Mouse (Mus musculus) hindbrain, embryonic 13.5 days (tissue): ENCODE data around the gene Pak4. TPM values are rescaled to one million over a fixed set of nuclear protein-coding genes. Genes with fewer than 3 reads are reported as not detected.
"Not testable (repeated sequence)": the region's sequence is repeated elsewhere in the genome, so short reads cannot be mapped to it uniquely, and the experiment has no call there.

Experiments used
- ATAC-seq: fragments of 200-750 bp; cut with Nextera tagmentation; 2 replicates; pipeline ENCODE4 v1.8.0; 2017; ENCODE audit warnings: moderate TSS enrichment; ENCODE audit not compliant: low FRiP score
- H3K27ac ChIP-seq: fragments of 300-500 bp; sonication (generic); 2 replicates; pipeline ENCODE4 v1.5.1; 2015; ENCODE audit warnings: inconsistent platforms, mild to moderate bottlenecking, moderate library complexity
- H3K27me3 ChIP-seq: fragments of 300-500 bp; sonication (generic); 2 replicates; pipeline ENCODE4 v1.6.1; 2015; ENCODE audit warnings: mild to moderate bottlenecking, inconsistent platforms
- H3K36me3 ChIP-seq: fragments of 300-500 bp; sonication (generic); 2 replicates; pipeline ENCODE4 v1.6.1; 2015; ENCODE audit warnings: mild to moderate bottlenecking, inconsistent platforms
- H3K4me1 ChIP-seq: fragments of 300-500 bp; sonication (generic); replicated peaks from 2 replicates; pipeline ENCODE4 v1.6.1; 2015; ENCODE audit warnings: inconsistent platforms
- H3K4me2 ChIP-seq: fragments of 300-500 bp; sonication (generic); 2 replicates; pipeline ENCODE4 v1.6.1; 2015; ENCODE audit warnings: inconsistent platforms, mild to moderate bottlenecking, moderate library complexity
- H3K4me3 ChIP-seq: fragments of 300-500 bp; sonication (generic); 2 replicates; pipeline ENCODE4 v1.5.1; 2015; ENCODE audit warnings: mild to moderate bottlenecking, inconsistent platforms
- H3K9ac ChIP-seq: fragments of 300-500 bp; sonication (generic); 2 replicates; pipeline ENCODE4 v1.6.1; 2015; ENCODE audit warnings: mild to moderate bottlenecking, inconsistent platforms
- H3K9me3 ChIP-seq: fragments of 300-500 bp; sonication (generic); 2 replicates; pipeline ENCODE4 v1.6.1; 2016; ENCODE audit warnings: inconsistent platforms
- WGBS: fragments of 180-500 bp; shearing (Covaris S2); methylation state at CpG from one replicate; pipeline ENCODE4 v1.1.7; 2015; 5-methylcytosine and 5-hydroxymethylcytosine counted together
- polyA plus RNA-seq: library from polyadenylated mRNA; unstranded; fragments of >200 nt; fragmentation: Nextera tagmentation; extraction: Ambion mirVana; gene quantifications from 2 replicates; pipeline ENCODE4 v1.2.1, GENCODE M21; 2015

Gene Pak4
- 21.5 and 22.1 TPM in 2 replicates for polyA plus RNA-seq

- Histone ChIP-seq H3K4me2 (peak within 1 kb of the TSS; percentile 76), H3K36me3 (no peaks in the 10 kb centered on the region), H3K27me3 (no peaks in the 10 kb centered on the region), H3K27ac (peak within 1 kb of the TSS; percentile 89), H3K4me3 (peak within 1 kb of the TSS; percentile 61), H3K9ac (peak within 1 kb of the TSS; percentile 75), H3K9me3 (no peaks in the 10 kb centered on the region), H3K4me1 (peaks cover 56% of the 10 kb centered on the region)
- ATAC-seq = peak; percentile 91
- under 1% methylated on average over 66 of the region's 66 CpGs for WGBS
Measured at GRCm38 (mm10) chr7:28597642-28598446, at the start of gene Pak4, which contains the start of gene Samd4b. TSS of gene Pak4 (minus strand) at chr7:28598185. TSS of gene Samd4b (minus strand) at chr7:28598144.

DNA sequence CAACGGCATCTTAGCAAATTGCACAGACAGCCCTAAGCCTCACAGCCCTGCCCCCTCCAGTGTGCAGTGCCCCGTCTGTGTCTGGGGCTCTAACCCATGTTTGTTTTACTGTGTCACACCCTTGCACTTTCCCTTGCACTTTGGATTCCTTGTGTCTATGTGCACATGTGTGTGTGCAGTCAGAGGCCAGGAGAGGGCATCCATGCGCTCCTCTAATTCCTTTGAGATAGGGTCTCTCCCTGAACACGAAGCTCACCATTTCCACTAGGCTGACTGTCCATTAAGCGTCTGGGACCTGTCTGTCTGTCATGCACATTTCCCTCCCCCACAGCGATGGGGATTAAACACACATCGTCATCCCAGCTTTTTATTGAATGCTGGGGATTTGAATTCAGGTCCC, 49.0 kb upstream of the Pak4 start:
- Histone ChIP-seq H3K9me3 (0 out of 2 replicates have a peak, but pooled peaks cover 3% of the 10 kb centered on the region), H3K4me2 (no peak overlapping the region), H3K4me3 (no peak overlapping the region), H3K27me3 (no peaks in the 10 kb centered on the region), H3K4me1 (no peaks in the 10 kb centered on the region), H3K9ac (no peak overlapping the region), H3K27ac (no peak overlapping the region), H3K36me3 (no peaks in the 10 kb centered on the region)
- no peak for ATAC-seq
- WGBS = 59% methylated on average over 7 of the region's 7 CpGs

- no peak for ATAC-seq
- no peak overlapping the region for H3K9ac ChIP-seq
- H3K27me3 ChIP-seq = no peaks in the 10 kb centered on the region
- H3K9me3 ChIP-seq = 0 out of 2 replicates have a peak, but pooled peaks cover 3% of the 10 kb centered on the region
- no peak overlapping the region for H3K27ac ChIP-seq
- no peaks in the 10 kb centered on the region for H3K4me1 ChIP-seq
- H3K4me2 ChIP-seq = no peak overlapping the region
- H3K4me3 ChIP-seq = no peak overlapping the region
- H3K36me3 ChIP-seq = no peaks in the 10 kb centered on the region
- 95% methylated on average over 2 of the region's 2 CpGs for WGBS
Measured at GRCm38 (mm10) chr7:28645947-28646475, 48.0 kb upstream of the Pak4 start.

DNA sequence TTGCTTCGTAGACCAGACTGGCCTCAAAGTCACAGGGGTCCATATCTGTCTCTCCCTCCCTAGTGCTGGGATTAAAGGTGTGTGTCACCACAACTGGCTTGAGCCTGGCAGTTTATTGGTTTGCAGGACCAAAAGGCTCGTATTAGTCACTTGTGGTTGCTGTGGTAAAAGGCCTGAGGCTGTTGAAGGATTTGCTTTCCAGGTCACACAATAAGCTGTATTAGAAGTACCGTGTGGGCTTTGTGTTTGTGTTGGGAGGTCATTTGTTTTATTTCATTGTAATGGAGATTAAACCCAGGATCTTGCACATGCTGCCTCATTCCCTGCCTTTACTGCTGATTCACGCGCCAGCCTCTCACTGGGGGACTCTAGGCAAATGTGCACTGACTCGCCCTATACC, 47.4 kb upstream of the Pak4 start:
- Histone ChIP-seq H3K36me3 (no peaks in the 10 kb centered on the region), H3K27ac (no peak overlapping the region), H3K4me1 (no peaks in the 10 kb centered on the region), H3K27me3 (no peaks in the 10 kb centered on the region), H3K9ac (no peak overlapping the region), H3K9me3 (0 out of 2 replicates have a peak, but pooled peaks cover 3% of the 10 kb centered on the region), H3K4me3 (no peak overlapping the region), H3K4me2 (no peak overlapping the region)
- no peak for ATAC-seq
- WGBS = 41% methylated on average over 6 of the region's 6 CpGs

DNA sequence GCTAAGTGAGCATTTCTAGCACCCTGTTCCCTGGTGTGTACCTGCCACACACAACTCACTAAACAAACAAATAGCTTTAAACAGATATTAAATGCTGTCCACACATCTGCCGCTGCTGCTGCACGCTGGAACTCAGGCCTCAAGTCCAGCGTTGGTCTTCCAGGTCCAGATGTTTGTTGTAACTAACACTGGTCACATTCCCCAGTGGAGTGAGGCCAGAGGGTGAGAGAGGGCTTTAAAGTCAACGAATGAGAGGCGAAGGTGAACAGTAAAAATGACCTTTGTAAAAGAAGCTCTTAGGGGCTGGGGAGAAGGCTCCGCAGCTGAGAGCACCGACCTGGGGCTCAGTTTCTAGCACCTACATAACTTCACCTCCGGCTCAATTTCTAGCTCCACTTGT, 43.6 kb upstream of the Pak4 start:
- WGBS = 86% methylated on average over 8 of the region's 8 CpGs
- H3K36me3 ChIP-seq = no peaks in the 10 kb centered on the region
- no peak for ATAC-seq
- no peak overlapping the region for H3K27ac ChIP-seq
- no peak overlapping the region for H3K4me3 ChIP-seq
- H3K4me2 ChIP-seq = no peak overlapping the region
- no peaks in the 10 kb centered on the region for H3K4me1 ChIP-seq
- no peaks in the 10 kb centered on the region for H3K27me3 ChIP-seq
- H3K9me3 ChIP-seq = no peaks in the 10 kb centered on the region
- no peak overlapping the region for H3K9ac ChIP-seq

DNA sequence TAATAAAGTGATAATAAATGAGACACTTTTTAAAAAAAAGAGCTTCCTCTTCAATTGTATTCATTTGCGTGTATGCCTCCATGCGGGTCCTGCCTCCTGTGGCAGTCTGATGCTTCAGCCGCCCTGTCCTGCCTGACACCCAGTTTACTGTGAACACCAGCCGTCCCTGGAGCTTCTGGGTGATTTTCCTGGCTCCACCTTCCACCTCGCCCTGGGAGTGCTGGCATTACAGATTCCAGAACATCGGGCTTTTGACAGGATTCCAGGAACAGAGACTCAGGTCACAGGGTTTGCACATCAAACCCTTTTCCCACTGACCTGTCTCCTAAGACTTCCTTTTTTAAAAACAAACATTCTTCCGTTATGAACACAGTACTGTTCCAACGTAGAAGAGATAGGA, 39.5 kb upstream of the Pak4 start:
- Histone ChIP-seq H3K4me2 (no peak overlapping the region), H3K4me3 (no peak overlapping the region), H3K9me3 (no peaks in the 10 kb centered on the region), H3K27ac (no peak overlapping the region), H3K36me3 (no peaks in the 10 kb centered on the region), H3K4me1 (no peaks in the 10 kb centered on the region), H3K9ac (no peak overlapping the region), H3K27me3 (peaks cover 5% of the 10 kb centered on the region; the same call in 1 of the 2 replicates)
- WGBS = 24% methylated on average over 8 of the region's 8 CpGs
- no peak for ATAC-seq

DNA sequence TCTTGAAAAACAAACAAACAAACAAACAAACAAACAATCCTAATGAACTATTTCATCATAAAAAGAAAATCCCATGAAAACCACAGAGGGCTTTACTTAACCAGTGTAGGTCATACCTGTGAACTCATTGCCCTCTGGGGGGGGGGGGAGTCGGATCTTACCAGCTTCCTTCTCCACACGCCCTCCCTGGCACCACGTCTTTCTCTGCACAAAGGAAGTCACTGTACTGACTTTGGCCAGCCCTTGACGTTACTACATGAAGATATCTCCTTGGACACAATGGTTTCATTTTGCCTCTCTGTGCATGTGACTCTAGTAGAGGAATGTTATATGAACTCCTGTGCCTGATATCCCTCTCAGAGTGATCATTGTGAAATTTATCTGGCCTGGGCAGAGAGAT, 36.1 kb upstream of the Pak4 start:
- Histone ChIP-seq H3K4me2 (no peak overlapping the region), H3K27me3 (peaks cover 36% of the 10 kb centered on the region), H3K4me1 (peaks cover 18% of the 10 kb centered on the region), H3K9ac (no peak overlapping the region), H3K27ac (no peak overlapping the region), H3K36me3 (no peaks in the 10 kb centered on the region), H3K9me3 (no peaks in the 10 kb centered on the region), H3K4me3 (no peak overlapping the region)
- 84% methylated on average over 4 of the region's 4 CpGs for WGBS
- ATAC-seq = no peak

GRCm38 (mm10) chr7:28631073-28631472, 33.1 kb upstream of the Pak4 start, which contains the start of gene Acp7:
TSS of gene Acp7 (minus strand) at chr7:28631332.
- WGBS = 33% methylated on average over 10 of the region's 10 CpGs

DNA sequence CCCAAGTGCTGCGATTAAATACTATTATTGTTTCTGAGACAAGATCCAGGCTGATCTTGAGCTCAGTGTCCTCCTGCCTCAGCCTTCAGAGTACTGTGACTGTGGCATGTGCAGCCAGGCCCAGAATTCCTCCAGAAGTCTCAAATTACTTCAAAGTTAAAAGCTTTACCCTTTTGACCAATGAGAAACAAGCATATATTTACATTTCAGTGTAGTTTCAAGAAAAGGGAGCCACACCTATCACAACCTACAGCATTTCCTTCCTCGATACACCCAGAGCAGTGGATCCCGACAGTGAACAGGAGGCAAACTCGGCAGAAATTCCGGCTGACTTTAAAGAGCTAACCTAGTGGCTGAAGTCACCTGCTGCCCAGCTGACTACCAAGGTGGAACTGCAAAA, 26.8 kb upstream of the Pak4 start:
- Histone ChIP-seq H3K27ac (no peak overlapping the region), H3K4me3 (no peak overlapping the region), H3K4me2 (no peak overlapping the region), H3K36me3 (no peaks in the 10 kb centered on the region), H3K27me3 (peaks cover 18% of the 10 kb centered on the region), H3K9me3 (no peaks in the 10 kb centered on the region), H3K4me1 (peaks cover 5% of the 10 kb centered on the region), H3K9ac (no peak overlapping the region)
- WGBS = 89% methylated on average over 5 of the region's 5 CpGs
- no peak for ATAC-seq

More at GRCm38 (mm10) chr7:28631073-28631472, 33.1 kb upstream of the Pak4 start, which contains the start of gene Acp7:
- H3K9ac ChIP-seq = peak within 1 kb of the TSS; percentile 60
- peaks cover 48% of the 10 kb centered on the region for H3K27me3 ChIP-seq
- no peak for ATAC-seq
- no peaks in the 10 kb centered on the region for H3K36me3 ChIP-seq
- peak within 1 kb of the TSS; percentile 55 for H3K4me2 ChIP-seq
- H3K4me3 ChIP-seq = peak within 1 kb of the TSS; percentile 35
- no peak within 1 kb of the TSS for H3K27ac ChIP-seq
- H3K4me1 ChIP-seq = peaks cover 18% of the 10 kb centered on the region
- no peaks in the 10 kb centered on the region for H3K9me3 ChIP-seq

DNA sequence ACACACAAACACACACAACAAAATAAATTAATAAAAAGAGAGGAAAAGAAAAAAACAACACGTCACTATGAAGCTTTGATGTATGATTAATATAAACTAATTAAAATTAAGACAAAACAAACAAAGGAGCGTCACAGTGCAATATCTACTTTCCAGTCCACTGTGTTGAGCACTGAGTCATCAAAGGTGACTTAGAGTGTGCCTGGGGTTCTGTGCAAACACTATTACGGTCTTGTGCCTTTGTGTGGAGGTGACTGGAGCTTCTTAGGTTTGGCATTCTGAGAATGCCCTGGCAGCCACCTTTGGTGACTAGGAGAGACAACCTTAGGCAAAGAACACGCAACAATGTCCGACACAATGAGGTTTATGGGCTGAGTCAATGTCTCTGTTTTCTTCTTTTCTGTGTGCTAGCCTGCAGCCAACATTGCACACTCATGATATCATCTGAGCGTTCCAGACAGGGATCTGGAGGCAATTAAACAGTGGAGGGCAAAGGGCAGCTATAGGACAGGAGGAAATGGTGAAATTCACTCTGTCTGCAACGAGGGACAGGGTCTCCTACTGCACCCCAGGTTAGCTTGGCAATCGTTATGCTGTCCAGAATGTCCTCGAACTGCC, 21.2 kb upstream of the Pak4 start:
- 85% methylated on average over 9 of the region's 9 CpGs for WGBS
- H3K27me3 ChIP-seq = no peaks in the 10 kb centered on the region
- H3K9ac ChIP-seq = no peak overlapping the region
- H3K4me2 ChIP-seq = no peak overlapping the region
- no peak overlapping the region for H3K27ac ChIP-seq
- no peaks in the 10 kb centered on the region for H3K4me1 ChIP-seq
- no peak overlapping the region for H3K4me3 ChIP-seq
- no peaks in the 10 kb centered on the region for H3K36me3 ChIP-seq
- H3K9me3 ChIP-seq = no peaks in the 10 kb centered on the region
- ATAC-seq = no peak

DNA sequence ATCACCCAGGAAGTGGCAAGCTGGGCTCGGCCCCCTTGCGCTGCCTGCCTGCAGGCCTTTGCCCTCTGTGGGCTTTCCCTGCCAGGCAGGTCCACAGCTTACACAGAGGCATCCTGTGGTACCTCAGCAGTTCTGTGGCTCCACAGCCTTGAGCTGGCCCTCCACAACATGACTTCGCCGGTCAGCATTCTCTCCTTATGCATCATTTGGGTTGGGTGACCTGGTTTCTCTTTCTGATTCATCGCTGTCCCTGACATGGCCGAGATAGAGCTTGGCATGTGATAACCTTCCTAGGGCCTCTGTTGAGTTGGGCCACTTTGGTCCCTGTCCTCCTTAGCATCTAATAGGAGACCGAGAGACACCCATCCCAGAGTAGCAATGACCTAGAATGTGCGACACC, 8.0 kb upstream of the Pak4 start:
- no peaks in the 10 kb centered on the region for H3K27me3 ChIP-seq
- no peaks in the 10 kb centered on the region for H3K36me3 ChIP-seq
- H3K9me3 ChIP-seq = no peaks in the 10 kb centered on the region
- WGBS = 95% methylated on average over 8 of the region's 8 CpGs
- no peak overlapping the region for H3K9ac ChIP-seq
- ATAC-seq = no peak
- H3K4me3 ChIP-seq = no peak overlapping the region
- no peak overlapping the region for H3K27ac ChIP-seq
- H3K4me2 ChIP-seq = no peak overlapping the region
- 0 out of 2 replicates have a peak, but pooled peaks cover 7% of the 10 kb centered on the region for H3K4me1 ChIP-seq

GRCm38 (mm10) chr7:28603788-28604187, 5.8 kb upstream of the Pak4 start:
- H3K9me3 ChIP-seq, H3K36me3 ChIP-seq, H3K9ac ChIP-seq, ATAC-seq, H3K27me3 ChIP-seq, H3K4me3 ChIP-seq, H3K27ac ChIP-seq, H3K4me1 ChIP-seq, H3K4me2 ChIP-seq: not testable (repeated sequence)
- WGBS = 78% methylated on average over 2 of the region's 2 CpGs
